Mouse (Mus musculus): ENCODE measurements around the gene Cntn2. TPM values are rescaled to one million over a fixed set of nuclear protein-coding genes. Genes with fewer than 3 reads are reported as not detected.

Cntn2 gene
- polyA plus RNA-seq, 1 experiment from 2014 or later, result 15.1 TPM

GRCm38 (mm10) chr1:132570068-132570780 is 27.2 kb upstream of the Cntn2 start:
- DNase-seq (ENCODE audit: low spot score), result no peak
- peaks cover 6% of the 10 kb centered on the region; the same call in 1 of the 2 replicates for H3K27me3 ChIP-seq (replicated peaks; ENCODE audit: low read depth, poor library complexity, severe bottlenecking)
- H3K4me1 ChIP-seq, result peaks cover 7% of the 10 kb centered on the region; the same call in 1 of the 2 replicates
- no peak overlapping the region for H3K27ac ChIP-seq (replicated peaks)
- H3K36me3 ChIP-seq (replicated peaks), result no peaks in the 10 kb centered on the region
- 93% methylated on average over 15 of the region's 15 CpGs for WGBS
- no peak overlapping the region for H3K4me3 ChIP-seq
- no peaks in the 10 kb centered on the region for H3K9me3 ChIP-seq

DNA sequence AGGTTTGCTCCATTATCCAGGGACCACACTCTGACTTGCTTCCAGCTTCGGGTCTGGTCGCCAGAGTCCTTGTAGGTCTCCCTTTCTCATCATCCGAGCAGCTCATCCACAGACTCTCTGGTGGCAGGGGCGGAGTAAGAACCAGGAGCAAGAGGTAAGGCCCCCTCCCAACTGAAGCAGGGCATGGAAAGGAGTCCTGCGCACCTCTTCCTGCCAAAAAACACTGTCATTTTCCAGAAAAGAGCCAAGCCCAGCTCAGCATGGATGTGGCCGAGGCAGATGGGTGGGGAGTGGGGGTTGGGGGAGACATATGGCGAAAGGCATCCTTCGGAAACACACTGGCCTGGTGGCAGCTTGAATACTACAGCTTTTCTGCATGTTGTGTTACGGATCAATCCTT is 26.5 kb upstream of the Cntn2 start:
- no peak overlapping the region for H3K4me3 ChIP-seq
- H3K36me3 ChIP-seq (replicated peaks), result no peaks in the 10 kb centered on the region
- no peak overlapping the region for H3K27ac ChIP-seq (replicated peaks)
- peaks cover 6% of the 10 kb centered on the region; the same call in 1 of the 2 replicates for H3K27me3 ChIP-seq (replicated peaks; ENCODE audit: low read depth, poor library complexity, severe bottlenecking)
- peaks cover 12% of the 10 kb centered on the region for H3K4me1 ChIP-seq
- no peaks in the 10 kb centered on the region for H3K9me3 ChIP-seq
- no peak for DNase-seq (ENCODE audit: low spot score)
- WGBS, result 82% methylated on average over 9 of the region's 9 CpGs

GRCm38 (mm10) chr1:132567336-132568125 is 24.5 kb upstream of the Cntn2 start:
- DNase-seq (ENCODE audit: low spot score), result no peak
- H3K36me3 ChIP-seq (replicated peaks), result no peaks in the 10 kb centered on the region
- peaks cover 15% of the 10 kb centered on the region for H3K4me1 ChIP-seq
- 85% methylated on average over 11 of the region's 11 CpGs for WGBS
- H3K27me3 ChIP-seq (replicated peaks; ENCODE audit: low read depth, poor library complexity, severe bottlenecking), result 0 out of 2 replicates have a peak, but pooled peaks cover 6% of the 10 kb centered on the region
- no peak overlapping the region for H3K27ac ChIP-seq (replicated peaks)
- H3K9me3 ChIP-seq, result no peaks in the 10 kb centered on the region
- no peak overlapping the region for H3K4me3 ChIP-seq

DNA sequence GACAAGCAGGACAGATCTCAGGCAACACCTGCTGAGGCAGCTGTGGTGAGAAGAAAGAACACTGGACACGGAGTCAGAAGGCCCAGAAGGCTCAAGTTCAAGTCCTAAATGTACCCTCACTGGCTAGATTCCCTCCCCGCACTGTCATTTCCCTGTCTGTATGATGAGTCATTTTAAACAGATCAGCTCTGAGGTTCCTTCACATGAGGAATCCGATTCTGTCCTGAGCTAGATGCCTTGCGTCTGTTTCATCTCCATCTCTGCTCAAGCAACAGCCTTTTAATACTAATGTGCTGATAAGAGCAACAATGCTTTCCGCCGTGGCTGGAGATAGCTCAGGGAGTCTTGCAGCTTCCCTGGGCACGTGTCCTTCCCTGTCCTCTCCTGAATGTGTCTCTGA is 22.7 kb upstream of the Cntn2 start:
- 78% methylated on average over 7 of the region's 7 CpGs for WGBS
- Histone ChIP-seq H3K27me3 (replicated peaks; ENCODE audit: low read depth, poor library complexity, severe bottlenecking) (peaks cover 12% of the 10 kb centered on the region; the same call in 1 of the 2 replicates), H3K36me3 (replicated peaks) (no peaks in the 10 kb centered on the region), H3K9me3 (no peaks in the 10 kb centered on the region), H3K4me1 (peaks cover 22% of the 10 kb centered on the region), H3K4me3 (no peak overlapping the region), H3K27ac (replicated peaks) (no peak overlapping the region)
- no peak for DNase-seq (ENCODE audit: low spot score)

DNA sequence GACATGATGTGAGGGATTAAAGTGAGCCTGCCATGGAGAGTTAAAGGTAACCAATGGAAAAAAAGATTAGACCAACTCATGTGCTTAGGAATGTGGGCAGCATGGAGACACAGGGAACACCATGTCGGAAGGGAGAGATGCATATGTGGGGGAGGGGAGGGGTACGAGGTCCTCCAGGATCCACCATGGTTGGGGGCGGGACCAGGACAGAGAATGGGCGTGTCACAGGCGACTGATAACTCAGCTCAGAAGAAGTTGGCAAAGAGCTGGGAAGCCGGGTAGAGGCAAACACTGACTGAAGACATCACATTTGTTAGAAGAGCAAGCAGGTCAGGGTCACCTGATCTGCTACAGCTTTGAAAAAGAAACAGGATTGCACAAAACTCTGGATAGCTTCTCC is 21.9 kb upstream of the Cntn2 start:
- WGBS, result 40% methylated on average over 6 of the region's 6 CpGs
- H3K27me3 ChIP-seq (replicated peaks; ENCODE audit: low read depth, poor library complexity, severe bottlenecking), result peaks cover 19% of the 10 kb centered on the region; the same call in 1 of the 2 replicates
- peaks cover 24% of the 10 kb centered on the region for H3K4me1 ChIP-seq

GRCm38 (mm10) chr1:132562337-132562795 is 19.3 kb upstream of the Cntn2 start:
- no peak for DNase-seq (ENCODE audit: low spot score)
- Histone ChIP-seq H3K36me3 (replicated peaks) (no peaks in the 10 kb centered on the region), H3K4me3 (no peak overlapping the region), H3K27me3 (replicated peaks; ENCODE audit: low read depth, poor library complexity, severe bottlenecking) (peaks cover 38% of the 10 kb centered on the region; the same call in 1 of the 2 replicates), H3K4me1 (peaks cover 47% of the 10 kb centered on the region), H3K9me3 (no peaks in the 10 kb centered on the region), H3K27ac (replicated peaks) (no peak overlapping the region)
- WGBS, result 44% methylated on average over 10 of the region's 10 CpGs

More for the DNA sequence above, 21.9 kb upstream of the Cntn2 start:
- Histone ChIP-seq H3K9me3 (no peaks in the 10 kb centered on the region), H3K36me3 (replicated peaks) (no peaks in the 10 kb centered on the region), H3K27ac (replicated peaks) (no peak overlapping the region), H3K4me3 (no peak overlapping the region)
- no peak for DNase-seq (ENCODE audit: low spot score)

DNA sequence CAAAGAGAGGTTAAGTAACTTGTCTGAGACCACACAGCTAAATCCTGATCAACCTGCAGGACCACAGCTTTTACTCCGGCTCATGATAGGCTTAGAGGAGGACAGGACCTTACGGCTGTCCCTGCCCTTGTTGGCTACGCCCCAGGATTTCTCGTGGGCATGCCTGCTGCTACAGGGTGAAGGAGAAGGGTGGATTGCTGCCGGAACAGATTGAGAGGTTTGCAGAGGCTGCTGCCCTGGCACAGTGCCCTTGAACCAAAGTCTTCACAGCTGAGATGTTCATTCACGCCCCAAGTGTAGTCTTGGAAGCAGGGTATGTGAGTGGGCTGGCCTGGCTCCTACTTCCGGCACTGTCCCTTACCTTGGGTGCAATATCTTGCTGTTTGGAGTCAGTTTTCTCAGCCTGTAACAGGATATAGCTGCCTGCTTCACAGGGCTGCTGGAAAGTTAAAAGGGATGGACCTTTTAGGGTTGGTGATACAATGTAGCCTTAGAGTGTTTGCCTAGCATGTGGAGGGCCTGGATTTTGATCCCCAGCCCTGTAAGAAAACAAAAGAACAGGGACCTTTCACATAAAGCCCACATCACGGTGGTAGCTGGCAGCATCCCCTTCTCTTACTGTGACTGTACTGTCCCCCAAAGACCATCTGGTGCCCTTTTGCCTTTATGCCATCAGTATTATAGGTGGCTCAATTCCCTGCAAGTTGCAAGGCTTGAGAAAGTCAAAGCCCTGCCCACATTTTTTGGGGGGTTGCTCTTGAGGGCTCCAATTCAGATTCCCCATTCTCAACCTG is 18.0 kb upstream of the Cntn2 start:
- Histone ChIP-seq H3K27ac (replicated peaks) (peak overlapping the region; percentile 30), H3K27me3 (replicated peaks; ENCODE audit: low read depth, poor library complexity, severe bottlenecking) (peaks cover 39% of the 10 kb centered on the region), H3K9me3 (no peaks in the 10 kb centered on the region), H3K36me3 (replicated peaks) (no peaks in the 10 kb centered on the region), H3K4me1 (peaks cover 46% of the 10 kb centered on the region), H3K4me3 (no peak overlapping the region)
- DNase-seq (ENCODE audit: low spot score), result no peak
- WGBS, result 78% methylated on average over 8 of the region's 8 CpGs

- peaks cover 37% of the 10 kb centered on the region for H3K27me3 ChIP-seq (replicated peaks; ENCODE audit: low read depth, poor library complexity, severe bottlenecking)
- peak overlapping the region; percentile 58; the same call in 1 of the 2 replicates for H3K27ac ChIP-seq (replicated peaks)
- H3K4me1 ChIP-seq, result peaks cover 36% of the 10 kb centered on the region
- WGBS, result 12% methylated on average over 6 of the region's 6 CpGs
- no peak overlapping the region for H3K4me3 ChIP-seq
- peak; percentile 39 for DNase-seq (ENCODE audit: low spot score)
- H3K36me3 ChIP-seq (replicated peaks), result no peaks in the 10 kb centered on the region
- H3K9me3 ChIP-seq, result no peaks in the 10 kb centered on the region
Measured at GRCm38 (mm10) chr1:132559045-132559444, 16.0 kb upstream of the Cntn2 start.

DNA sequence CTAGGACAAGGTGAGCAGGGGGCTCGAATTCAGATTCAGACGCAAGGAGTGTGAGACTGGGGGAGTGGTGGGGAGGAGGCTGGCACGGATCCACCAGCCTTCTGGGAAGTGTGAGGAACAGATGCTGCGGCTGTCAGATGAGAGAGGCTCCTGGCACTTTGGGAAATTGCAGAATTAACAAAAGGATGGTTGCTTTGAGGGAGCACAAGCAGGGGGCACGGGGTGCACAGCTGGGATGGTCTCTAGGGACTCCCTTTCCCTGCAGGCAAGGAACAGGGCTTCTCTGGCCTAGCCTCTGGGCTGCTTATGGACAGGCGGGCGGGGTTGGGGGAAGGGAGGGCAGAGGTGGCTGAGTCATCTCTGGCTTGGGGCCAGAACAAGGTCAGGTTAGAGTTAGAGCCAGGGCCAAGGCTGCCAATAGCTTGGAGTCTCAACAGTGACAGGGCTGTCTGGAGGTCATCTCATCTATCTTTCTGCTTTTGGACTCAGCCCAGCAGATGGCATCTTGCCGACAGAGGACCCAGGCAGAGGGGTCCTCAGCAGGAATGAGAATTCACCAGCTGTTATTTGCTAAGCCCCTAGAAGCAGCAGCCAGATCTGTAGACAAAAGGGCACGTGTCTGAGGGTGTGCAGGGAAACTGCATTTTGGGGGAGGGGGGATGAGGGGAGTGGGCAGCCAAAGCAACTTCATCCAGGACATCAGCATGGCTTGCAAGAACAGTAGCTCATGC is 15.0 kb upstream of the Cntn2 start:
- peaks cover 37% of the 10 kb centered on the region for H3K27me3 ChIP-seq (replicated peaks; ENCODE audit: low read depth, poor library complexity, severe bottlenecking)
- DNase-seq (ENCODE audit: low spot score), result peak; percentile 55
- no peaks in the 10 kb centered on the region for H3K9me3 ChIP-seq
- peak overlapping the region; percentile 67; the same call in 1 of the 2 replicates for H3K27ac ChIP-seq (replicated peaks)
- H3K36me3 ChIP-seq (replicated peaks), result no peaks in the 10 kb centered on the region
- 34% methylated on average over 9 of the region's 9 CpGs for WGBS
- H3K4me1 ChIP-seq, result peaks cover 36% of the 10 kb centered on the region
- no peak overlapping the region for H3K4me3 ChIP-seq

DNA sequence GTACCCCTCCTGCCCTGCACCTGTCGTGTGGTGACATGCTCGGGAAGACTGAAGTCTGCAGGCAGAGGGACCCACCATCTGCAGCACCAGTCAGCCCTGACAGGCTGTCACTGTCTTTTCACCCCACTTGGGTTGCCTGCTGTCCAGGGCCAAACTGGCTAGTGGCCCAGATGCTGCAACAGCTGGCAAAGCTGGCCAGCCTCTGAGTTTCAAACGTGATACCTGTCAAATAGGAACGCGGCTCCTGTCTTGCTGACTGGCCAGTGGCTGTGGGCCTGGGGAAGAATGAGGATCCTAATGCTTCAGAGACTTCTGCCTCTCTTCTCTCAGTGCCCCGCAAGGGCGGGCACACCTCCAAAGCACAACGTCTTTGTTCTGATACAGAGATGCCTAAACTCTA is 733 bp upstream of the Cntn2 start:
- Histone ChIP-seq H3K9me3 (no peaks in the 10 kb centered on the region), H3K4me1 (peaks cover 30% of the 10 kb centered on the region), H3K27me3 (replicated peaks; ENCODE audit: low read depth, poor library complexity, severe bottlenecking) (peaks cover 81% of the 10 kb centered on the region), H3K4me3 (no peak overlapping the region), H3K27ac (replicated peaks) (no peak overlapping the region), H3K36me3 (replicated peaks) (no peaks in the 10 kb centered on the region)
- WGBS, result 74% methylated on average over 8 of the region's 8 CpGs
- no peak for DNase-seq (ENCODE audit: low spot score)

- Histone ChIP-seq H3K9me3 (no peaks in the 10 kb centered on the region), H3K27ac (replicated peaks) (peak overlapping the region; percentile 40; the same call in 1 of the 2 replicates), H3K27me3 (replicated peaks; ENCODE audit: low read depth, poor library complexity, severe bottlenecking) (peaks cover 92% of the 10 kb centered on the region), H3K4me3 (peak overlapping the region; percentile 54), H3K4me1 (peaks cover 34% of the 10 kb centered on the region), H3K36me3 (replicated peaks) (no peaks in the 10 kb centered on the region)
- WGBS, result 9% methylated on average over 5 of the region's 5 CpGs
- no peak for DNase-seq (ENCODE audit: low spot score)
Measured at GRCm38 (mm10) chr1:132541824-132542599, 1.0 kb downstream of the Cntn2 start.
